Mouse (Mus musculus): ENCODE measurements at regions not wholly inside any gene's neighbourhood (a gene's known extent, or its start where the extent isn't known, plus 50 kb on each side); places are given as distances from the start of the nearest gene placed in this dataset.

- no peak for DNase-seq
Observed at GRCm38 (mm10) chrX:12373670-12374069, 213.5 kb upstream of the Bcor start.

GRCm38 (mm10) chrX:12375796-12376195 lies 211.8 kb upstream of the Atp6ap2 start:
- DNase-seq = peak; percentile 27 to 49

DNA sequence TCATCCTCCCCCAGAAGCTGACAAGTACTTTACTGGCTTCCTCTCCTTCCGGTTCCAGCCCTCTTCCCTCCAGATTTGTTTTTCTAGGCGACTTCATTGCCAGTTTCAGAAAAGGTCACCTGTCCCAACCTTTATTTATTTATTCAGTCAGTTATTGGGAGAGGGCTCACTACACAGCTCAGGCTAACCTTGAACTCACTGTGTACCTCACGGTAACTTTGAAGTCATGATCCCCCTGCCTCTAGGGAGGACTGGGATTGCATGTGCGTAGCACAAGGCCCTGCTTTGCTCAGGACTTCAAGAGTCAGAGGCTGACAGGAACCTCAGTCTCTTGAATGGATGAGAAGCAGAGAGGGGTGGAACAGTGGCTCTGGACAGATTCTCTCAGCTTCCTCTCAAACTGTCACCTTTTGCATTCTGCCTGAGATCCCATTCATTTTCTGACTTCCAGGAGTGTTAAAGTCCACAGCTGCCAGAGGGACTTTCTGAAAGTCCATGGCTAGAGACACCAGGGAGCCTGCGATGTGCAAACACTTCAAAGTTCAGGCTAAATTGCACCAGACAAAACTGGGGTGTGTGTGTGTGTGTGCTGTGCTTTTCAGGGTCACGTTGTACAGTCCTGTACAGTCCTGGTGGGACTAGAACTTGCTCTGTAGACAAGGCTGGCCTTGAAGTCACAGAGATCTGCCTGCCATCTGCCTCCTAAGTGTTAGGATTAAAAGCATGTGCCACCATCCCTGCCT lies 211.2 kb upstream of the Atp6ap2 start:
- no peak for DNase-seq

DNA sequence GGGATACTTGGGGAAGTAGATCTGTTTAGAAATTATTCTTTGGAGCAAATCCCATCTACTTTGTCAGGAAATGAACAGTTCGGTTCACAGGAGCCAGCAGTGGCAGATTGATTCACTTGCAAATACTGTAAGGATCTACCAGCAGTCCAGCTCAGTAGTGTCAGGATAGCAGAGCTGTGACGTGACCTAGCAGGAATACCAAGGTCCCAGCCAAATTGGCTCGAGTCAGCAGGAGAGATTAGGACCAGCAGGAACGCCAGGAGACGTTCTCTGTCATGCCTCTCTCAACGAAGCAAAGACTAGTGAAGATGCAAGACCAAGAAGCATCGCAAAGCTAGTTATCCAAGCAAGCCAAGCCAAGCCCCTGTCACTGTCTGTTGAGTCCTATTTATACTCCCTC lies 210.2 kb upstream of the Atp6ap2 start:
- DNase-seq = peak; percentile 15 to 22

DNA sequence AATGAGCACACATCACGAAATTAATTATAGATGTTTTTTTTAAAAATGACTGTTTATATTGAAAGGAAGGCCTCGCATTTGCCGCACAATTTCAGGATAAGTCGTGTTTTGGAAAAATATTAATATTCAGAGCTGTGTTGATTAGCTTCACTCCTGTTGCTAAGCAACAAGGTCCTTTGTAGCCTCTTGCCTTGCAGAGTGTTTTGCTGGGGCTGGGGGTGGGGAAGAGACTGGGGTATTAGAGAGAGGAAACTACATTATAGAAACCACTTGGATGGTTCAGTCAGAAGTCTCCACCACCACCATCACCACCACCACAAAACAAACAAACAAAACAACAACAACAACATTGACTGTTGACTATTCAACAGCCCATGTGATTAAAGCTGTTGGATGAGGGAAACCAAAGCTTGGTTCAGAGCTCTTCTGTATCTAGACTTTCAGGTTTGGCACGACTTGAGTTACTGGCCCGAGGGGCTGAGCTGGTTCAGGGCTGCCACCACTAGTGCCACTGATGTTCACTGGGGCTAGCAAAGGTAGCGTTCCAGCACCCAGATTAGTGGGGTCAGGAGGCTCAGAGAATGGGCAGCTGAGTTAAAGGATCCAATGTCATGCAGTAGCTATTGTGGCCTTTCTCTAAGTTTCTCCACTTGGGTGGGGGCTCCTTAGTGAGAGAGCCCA lies 195.3 kb upstream of the Atp6ap2 start:
- DNase-seq = no peak

DNA sequence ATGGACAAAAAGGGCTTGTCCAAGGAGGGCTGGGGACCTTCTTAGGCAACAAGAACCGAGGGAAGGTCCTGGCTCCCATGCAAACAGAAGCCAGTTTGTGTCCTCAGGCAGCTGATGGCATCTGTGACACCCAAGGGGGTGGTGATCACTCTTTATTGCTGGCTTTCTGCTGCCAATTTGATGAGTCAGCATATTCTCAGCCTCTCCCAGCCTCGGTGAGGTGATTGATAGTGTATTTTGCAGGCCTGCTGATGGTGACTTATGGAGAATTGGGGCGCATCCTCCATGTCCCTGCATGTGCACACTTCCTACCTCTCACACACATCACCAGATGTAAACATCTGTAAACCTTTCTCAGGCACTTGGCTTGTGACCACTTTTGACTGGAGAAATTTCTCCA lies 178.3 kb upstream of the Atp6ap2 start:
- DNase-seq = no peak

GRCm38 (mm10) chrX:12425566-12425965 lies 162.0 kb upstream of the Atp6ap2 start:
- DNase-seq = no peak

DNA sequence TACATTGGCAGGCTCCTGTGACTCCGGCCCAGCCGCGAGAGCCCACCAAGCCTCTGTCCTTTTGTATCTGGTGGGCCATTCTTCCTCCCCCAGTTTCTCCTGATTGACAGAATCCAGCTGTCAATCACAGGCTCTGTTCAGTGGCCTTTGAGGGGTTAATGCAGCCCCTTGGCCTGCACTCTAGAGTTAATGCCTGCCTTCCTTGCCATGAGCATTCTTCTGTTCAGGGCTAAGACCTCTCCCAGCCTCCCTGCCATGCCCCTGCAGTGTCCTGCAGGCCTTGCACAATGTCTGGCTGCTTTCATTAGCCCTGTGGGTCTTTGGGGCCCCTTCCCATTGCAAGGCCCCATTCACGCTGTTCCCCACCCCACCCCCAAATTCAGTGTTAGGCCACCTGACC lies 160.9 kb upstream of the Atp6ap2 start:
- DNase-seq = no peak

DNA sequence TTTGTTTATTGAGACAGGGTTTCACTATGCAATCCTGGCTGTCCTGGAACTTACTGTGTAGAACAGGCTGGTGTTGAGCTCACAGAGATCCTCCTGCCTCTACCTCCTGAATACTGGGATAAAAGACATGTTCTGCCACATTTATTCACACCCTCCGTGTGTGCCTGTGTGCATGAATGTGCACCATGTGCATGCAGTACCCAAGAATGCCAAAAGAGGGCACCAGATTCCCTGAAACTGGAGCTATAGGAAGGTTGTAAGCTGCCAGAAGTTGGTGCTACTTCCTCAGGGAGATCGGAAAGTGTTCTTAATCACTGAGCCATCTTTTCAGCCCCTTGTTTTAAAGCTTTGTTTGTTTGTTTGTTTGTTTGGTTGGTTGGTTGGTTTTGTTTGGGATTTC lies 155.3 kb upstream of the Atp6ap2 start:
- no peak for DNase-seq

GRCm38 (mm10) chrX:12435656-12436055 lies 151.9 kb upstream of the Atp6ap2 start:
- peak; percentile 53 to 54 for DNase-seq

DNA sequence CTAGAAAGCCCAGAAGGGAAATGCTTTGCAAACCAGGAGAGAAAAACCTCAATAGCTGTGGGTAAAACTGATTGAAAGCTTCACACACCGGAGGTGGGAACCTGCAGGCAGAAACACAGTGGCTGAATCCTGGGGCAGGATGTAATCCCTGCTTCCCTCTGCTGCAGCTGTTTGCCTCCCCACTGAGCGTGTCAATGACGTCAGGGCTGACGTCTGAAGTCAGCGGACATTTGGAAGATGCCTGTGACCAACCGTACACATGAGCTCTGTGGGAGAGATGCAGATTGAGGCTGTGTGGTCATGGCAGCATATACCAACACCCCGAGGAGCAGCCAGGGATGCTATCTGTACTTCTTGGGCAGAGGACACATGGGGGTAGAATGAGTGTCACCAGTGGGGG lies 151.5 kb upstream of the Atp6ap2 start:
- DNase-seq = peak; percentile 18 to 25

GRCm38 (mm10) chrX:12439447-12439846 lies 148.2 kb upstream of the Atp6ap2 start:
- DNase-seq = peak; percentile 20 to 51

GRCm38 (mm10) chrX:12443794-12444193 lies 143.8 kb upstream of the Atp6ap2 start:
- peak in 1 of 2 experiments; percentile 7 for DNase-seq

- no peak for DNase-seq
Observed at GRCm38 (mm10) chrX:12445093-12445492, 142.5 kb upstream of the Atp6ap2 start.

- no peak for DNase-seq
Observed at GRCm38 (mm10) chrX:12447962-12448361, 139.6 kb upstream of the Atp6ap2 start.

DNA sequence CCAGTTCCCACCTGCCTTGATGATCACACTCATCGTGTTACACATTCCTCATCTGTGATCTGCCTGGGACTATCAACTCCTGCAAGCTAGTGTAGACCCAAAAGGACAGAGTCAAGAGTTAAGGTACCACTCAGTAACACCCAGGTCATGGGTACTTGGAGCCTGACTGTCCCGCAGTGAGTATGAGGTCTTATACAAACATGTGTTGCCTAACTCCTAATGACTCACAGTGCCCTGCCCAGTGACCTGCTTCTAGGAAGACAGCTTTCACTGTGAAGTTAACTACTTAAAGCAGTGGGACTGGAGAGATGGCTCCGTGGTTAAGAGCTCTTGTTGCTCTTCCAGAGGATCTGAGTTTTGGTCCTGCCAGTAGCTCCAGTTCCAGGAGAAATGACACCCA lies 137.9 kb upstream of the Atp6ap2 start:
- no peak for DNase-seq

GRCm38 (mm10) chrX:12452979-12453769 lies 134.4 kb upstream of the Atp6ap2 start:
- DNase-seq = no peak

- DNase-seq = no peak
Observed at GRCm38 (mm10) chrX:12461657-12462056, 125.9 kb upstream of the Atp6ap2 start.

- no peak for DNase-seq
Observed at GRCm38 (mm10) chrX:12462936-12463647, 124.5 kb upstream of the Atp6ap2 start.

GRCm38 (mm10) chrX:12466312-12466711 lies 121.3 kb upstream of the Atp6ap2 start:
- DNase-seq = peak; percentile 58 to 73

GRCm38 (mm10) chrX:12466897-12467296 lies 120.7 kb upstream of the Atp6ap2 start:
- DNase-seq = peak; percentile 19 to 20

GRCm38 (mm10) chrX:12467528-12468179 lies 119.9 kb upstream of the Atp6ap2 start:
- DNase-seq = peak; percentile 33 to 36

All from cerebellum, postnatal 10 days (tissue).